Comparison of ENCODE assay signal across 12 mouse cellular contexts in genomic region chr5:121239846-121240245, GRCm38 (mm10). TPM values are rescaled to one million over a fixed set of nuclear protein-coding genes. Genes with fewer than 3 reads are reported as not detected.
DNase-seq lines count a peak whose midpoint lies in the region; ATAC-seq and TF ChIP-seq lines count a peak whose summit lies in the region.
"Had no signal": no experiment of that assay in that cellular context is flagged by ENCODE, and none has a peak within 500 bp of the region (broad histone marks: within the 10 kb centered on the region; RNA-seq: fewer than 3 reads in every experiment).

No protein-coding gene starts in this region.

- no peaks in the 10 kb centered on the region for H3K9me3 ChIP-seq in G1E (replicated peaks)
- H3K9me3 ChIP-seq: embryonic facial prominence, embryonic 10.5 days had no signal

- H3K4me3 ChIP-seq in G1E (ENCODE audit: low read depth, low read length), result no peak overlapping the region; the same call in 1 of the 2 replicates
- H3K4me3 ChIP-seq: embryonic facial prominence, embryonic 10.5 days had no signal

- H3K36me3 ChIP-seq in G1E (replicated peaks), result peaks cover 18% of the 10 kb centered on the region

- peak; percentile 71 for DNase-seq in cerebellum, adult 11-12 months
- DNase-seq in cerebellum, postnatal 4 days (ENCODE audit: low spot score in 2 of 2), result no peak
- DNase-seq in G1E (ENCODE audit: low spot score), result no peak
- peak; percentile 68 to 73 for DNase-seq in cerebellum, postnatal 25 days
- peak; percentile 63 for DNase-seq in layer of hippocampus, postnatal 36 days
- DNase-seq in embryo, embryonic 11 days, result no peak
- DNase-seq: heart, adult 18-20 months; kidney, adult 2 months; lung, postnatal 4 days had no signal

- TF ChIP-seq CTCF in G1E (IDR thresholded peaks at IDR 0.05; ENCODE audit: low read depth, low read length), result no peak

- peaks cover 88% of the 10 kb centered on the region for H3K4me1 ChIP-seq in G1E (ENCODE audit: insufficient read depth, low read depth, low read length)
- H3K4me1 ChIP-seq: embryonic facial prominence, embryonic 10.5 days had no signal

- H3K27me3 ChIP-seq in G1E (ENCODE audit: insufficient read depth, low read length), result no peaks in the 10 kb centered on the region

- ATAC-seq in G1E (ENCODE audit: extremely low read depth, insufficient number of reproducible peaks, low FRiP score, poor library complexity, severe bottlenecking), result 0 out of 2 replicates have a peak, but pooled peaks have one; percentile 11
- ATAC-seq in CD4-positive, CD25-positive, alpha-beta regulatory T cell, adult 4 months, result no peak
- no peak for ATAC-seq in frontal cortex, adult (ENCODE audit: low TSS enrichment)

RNA-seq across cellular contexts. Expression of gene Hectd4, which starts 19.8 kb away (rescaled TPM):
- total RNA-seq in G1E (2014; fragmentation: Nextera tagmentation) (83.9 and 177 TPM in 2 replicates), G1E (2017) (19.6 and 22.8 TPM in 2 replicates)
- 16.4 and 22.8 TPM in 2 replicates for polyA plus RNA-seq in G1E (2012)
- total RNA-seq in layer of hippocampus, postnatal 36 days (2021), result 100 to 1,000 TPM; 172 to 181 TPM
- 1 to 10 TPM; 8.8 to 9.8 TPM for polyA plus RNA-seq in CD4-positive, CD25-positive, alpha-beta regulatory T cell, adult 4 months (2017; shearing (Covaris generic))

RNA-seq across cellular contexts. Expression of gene Rpl6, which starts 35.6 kb away (rescaled TPM):
- total RNA-seq in G1E (2014; fragmentation: Nextera tagmentation) (2,238 and 2,249 TPM in 2 replicates), G1E (2017) (1,317 and 1,403 TPM in 2 replicates)
- polyA plus RNA-seq in G1E (2012), result 213 and 677 TPM in 2 replicates
- 100 to 1,000 TPM; 453 to 485 TPM for total RNA-seq in layer of hippocampus, postnatal 36 days (2021)
- 1,000 to 10,000 TPM; 1,708 to 1,898 TPM for polyA plus RNA-seq in CD4-positive, CD25-positive, alpha-beta regulatory T cell, adult 4 months (2017; shearing (Covaris generic))

RNA-seq across cellular contexts. Expression of gene Ptpn11, which starts 48.6 kb away (rescaled TPM):
- 25.9 and 28.6 TPM in 2 replicates for total RNA-seq in G1E (2014; fragmentation: Nextera tagmentation)
- total RNA-seq in G1E (2017), result 36.4 and 43.0 TPM in 2 replicates
- polyA plus RNA-seq in G1E (2012), result 27.1 and 28.8 TPM in 2 replicates
- total RNA-seq in layer of hippocampus, postnatal 36 days (2021), result 10 to 100 TPM; 96.8 to 96.9 TPM
- polyA plus RNA-seq in CD4-positive, CD25-positive, alpha-beta regulatory T cell, adult 4 months (2017; shearing (Covaris generic)), result 1 to 10 TPM; 7.2 to 8.0 TPM

Comparison
In these comparisons a context has a peak if more than half of its experiments do, and no peak if none do; other contexts are left out.
1. DNase-seq: peak in cerebellum, adult 11-12 months (single experiment), cerebellum, postnatal 25 days (2 of 2) and layer of hippocampus, postnatal 36 days (2 of 2); none in cerebellum, postnatal 4 days (0 of 2), G1E (single experiment) and embryo, embryonic 11 days (single experiment).